Mouse (Mus musculus): ENCODE data around the gene Armc7.

DNA sequence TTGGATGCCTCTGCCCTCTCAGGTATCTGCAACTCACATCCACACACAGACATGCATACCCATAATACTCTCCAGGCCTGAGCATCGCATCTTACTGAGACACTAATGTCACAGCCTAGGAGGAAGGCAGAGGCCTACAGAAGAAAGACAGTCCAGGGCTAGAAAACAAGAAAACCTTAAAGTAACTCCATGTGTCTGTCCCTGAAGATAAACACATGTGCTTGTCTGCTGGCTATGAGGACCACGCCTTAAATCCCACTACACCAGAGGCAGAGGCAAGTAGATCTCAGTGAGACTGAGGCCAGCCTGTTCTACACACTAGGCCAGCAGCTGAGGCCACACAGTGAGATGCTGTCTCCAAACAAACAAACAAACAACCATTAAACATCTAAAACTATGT lies 35.7 kb downstream of the Armc7 start:
- no peak for TF ChIP-seq CTCF (IDR thresholded peaks at IDR 0.05)
- no peak for TF ChIP-seq POLR2A (IDR thresholded peaks at IDR 0.05; ENCODE audit: insufficient read depth, low read depth, low read length)
